In genomic region chr6:52177061-52177735, GRCm38 (mm10) we compare ENCODE assay signal across 12 mouse cellular contexts. TPM values are rescaled to one million over a fixed set of nuclear protein-coding genes. Genes with fewer than 3 reads are reported as not detected.
DNase-seq lines count a peak whose midpoint lies in the region; ATAC-seq lines count a peak whose summit lies in the region.
"Had no signal": no experiment of that assay in that cellular context is flagged by ENCODE, and none has a peak within 500 bp of the region (broad histone marks: within the 10 kb centered on the region; RNA-seq: fewer than 3 reads in every experiment).

Gene 5730596B20Rik, plus strand, starts transcription at chr6:52177498.

- H3K4me2 ChIP-seq in heart, embryonic 12.5 days: peak within 1 kb of the TSS; percentile 47
- peak within 1 kb of the TSS; percentile 36 for H3K4me2 ChIP-seq in embryonic facial prominence, embryonic 14.5 days (ENCODE audit: low read depth, low read length)
- H3K4me2 ChIP-seq in kidney, embryonic 16.5 days (replicated peaks; ENCODE audit: low read depth, low read length): peak within 1 kb of the TSS; percentile 72
- peak within 1 kb of the TSS; percentile 78 for H3K4me2 ChIP-seq in neural tube, embryonic 11.5 days (ENCODE audit: low read depth)
- H3K4me2 ChIP-seq in forebrain, embryonic 16.5 days (ENCODE audit: low read length): no peak within 1 kb of the TSS

- no peak for DNase-seq in heart, adult 18-20 months
- no peak for DNase-seq in embryonic facial prominence, embryonic 14.5 days (ENCODE audit: low spot score)
- peak; percentile 84 for DNase-seq in neural tube, embryonic 11.5 days (ENCODE audit: low spot score)
- no peak for DNase-seq in Muller cell, postnatal 12 days (ENCODE audit: inconsistent ontology term)
- no peak for DNase-seq in spleen, adult 12 weeks (ENCODE audit: low spot score)
- DNase-seq: thymus, postnatal 25 days had no signal

- no peak within 1 kb of the TSS for H3K9ac ChIP-seq in heart, embryonic 12.5 days
- peak within 1 kb of the TSS; percentile 43; the same call in 1 of the 2 replicates for H3K9ac ChIP-seq in embryonic facial prominence, embryonic 14.5 days (ENCODE audit: low read depth, low read length)
- peak within 1 kb of the TSS; percentile 89 for H3K9ac ChIP-seq in kidney, embryonic 16.5 days (replicated peaks; ENCODE audit: low read length)
- peak within 1 kb of the TSS; percentile 99 for H3K9ac ChIP-seq in neural tube, embryonic 11.5 days (ENCODE audit: low read length)
- H3K9ac ChIP-seq in forebrain, embryonic 16.5 days (replicated peaks; ENCODE audit: low read depth, low read length): no peak within 1 kb of the TSS

- H3K4me1 ChIP-seq in heart, embryonic 12.5 days (replicated peaks): peaks cover 14% of the 10 kb centered on the region
- no peaks in the 10 kb centered on the region for H3K4me1 ChIP-seq in embryonic facial prominence, embryonic 14.5 days (ENCODE audit: control insufficient read depth, insufficient read depth, low read length)
- peaks cover 82% of the 10 kb centered on the region for H3K4me1 ChIP-seq in kidney, embryonic 16.5 days (ENCODE audit: insufficient read depth, low read length)
- H3K4me1 ChIP-seq in neural tube, embryonic 11.5 days (ENCODE audit: control insufficient read depth, insufficient read depth, low read length): peaks cover 48% of the 10 kb centered on the region
- H3K4me1 ChIP-seq in forebrain, embryonic 16.5 days (replicated peaks; ENCODE audit: control insufficient read depth, insufficient read depth, low read length): 0 out of 2 replicates have a peak, but pooled peaks cover 3% of the 10 kb centered on the region
- H3K4me1 ChIP-seq: megakaryocyte, embryonic 14.5 days had no signal

- peaks cover 95% of the 10 kb centered on the region for H3K27me3 ChIP-seq in heart, embryonic 12.5 days (replicated peaks)
- H3K27me3 ChIP-seq in embryonic facial prominence, embryonic 14.5 days (replicated peaks; ENCODE audit: control insufficient read depth, insufficient read depth, low read length): peaks cover 98% of the 10 kb centered on the region
- no peaks in the 10 kb centered on the region for H3K27me3 ChIP-seq in kidney, embryonic 16.5 days (ENCODE audit: insufficient read depth, low read length)
- H3K27me3 ChIP-seq in neural tube, embryonic 11.5 days (ENCODE audit: control insufficient read depth, insufficient read depth, low read length): no peaks in the 10 kb centered on the region
- peaks cover 88% of the 10 kb centered on the region for H3K27me3 ChIP-seq in forebrain, embryonic 16.5 days (replicated peaks; ENCODE audit: control insufficient read depth, insufficient read depth, low read length)

- no peak within 1 kb of the TSS for H3K27ac ChIP-seq in heart, embryonic 12.5 days (ENCODE audit: poor library complexity, severe bottlenecking)
- no peak within 1 kb of the TSS; the same call in 1 of the 2 replicates for H3K27ac ChIP-seq in embryonic facial prominence, embryonic 14.5 days (replicated peaks; ENCODE audit: low read depth, low read length)
- H3K27ac ChIP-seq in kidney, embryonic 16.5 days (ENCODE audit: low read length): peak within 1 kb of the TSS; percentile 97
- H3K27ac ChIP-seq in neural tube, embryonic 11.5 days (ENCODE audit: low read depth, low read length): peak within 1 kb of the TSS; percentile 100
- H3K27ac ChIP-seq in forebrain, embryonic 16.5 days (ENCODE audit: low read length): no peak within 1 kb of the TSS

- no peaks in the 10 kb centered on the region for H3K36me3 ChIP-seq in heart, embryonic 12.5 days
- H3K36me3 ChIP-seq in embryonic facial prominence, embryonic 14.5 days (ENCODE audit: control insufficient read depth, insufficient read depth, low read length): no peaks in the 10 kb centered on the region
- H3K36me3 ChIP-seq in kidney, embryonic 16.5 days (ENCODE audit: insufficient read depth, low read length): no peaks in the 10 kb centered on the region
- H3K36me3 ChIP-seq in neural tube, embryonic 11.5 days (ENCODE audit: control insufficient read depth, insufficient read depth, low read length): peaks cover 1% of the 10 kb centered on the region; the same call in 1 of the 2 replicates
- no peaks in the 10 kb centered on the region for H3K36me3 ChIP-seq in forebrain, embryonic 16.5 days (ENCODE audit: control insufficient read depth, insufficient read depth)
- H3K36me3 ChIP-seq: G1E had no signal

- 1% methylated on average over 36 of the region's 36 CpGs for WGBS in heart, embryonic 12.5 days
- 2% methylated on average over 36 of the region's 36 CpGs for WGBS in embryonic facial prominence, embryonic 14.5 days
- 1% methylated on average over 36 of the region's 36 CpGs for WGBS in kidney, embryonic 16.5 days
- under 1% methylated on average over 36 of the region's 36 CpGs for WGBS in neural tube, embryonic 11.5 days
- WGBS in forebrain, embryonic 16.5 days: under 1% methylated on average over 36 of the region's 36 CpGs

- peak within 1 kb of the TSS; percentile 40 for H3K4me3 ChIP-seq in heart, embryonic 12.5 days
- H3K4me3 ChIP-seq in embryonic facial prominence, embryonic 14.5 days (ENCODE audit: low read depth, low read length): peak within 1 kb of the TSS; percentile 30; the same call in 1 of the 2 replicates
- peak within 1 kb of the TSS; percentile 63 for H3K4me3 ChIP-seq in kidney, embryonic 16.5 days (ENCODE audit: low read length)
- peak within 1 kb of the TSS; percentile 91 for H3K4me3 ChIP-seq in neural tube, embryonic 11.5 days (ENCODE audit: low read depth, low read length)
- H3K4me3 ChIP-seq in forebrain, embryonic 16.5 days (replicated peaks; ENCODE audit: low read length): no peak within 1 kb of the TSS
- H3K4me3 ChIP-seq: megakaryocyte, embryonic 14.5 days had no signal

- ATAC-seq in heart, embryonic 12.5 days (ENCODE audit: insufficient number of reproducible peaks, low FRiP score): no peak
- no peak for ATAC-seq in embryonic facial prominence, embryonic 14.5 days (ENCODE audit: low read depth)
- peak; percentile 65 for ATAC-seq in kidney, embryonic 16.5 days (ENCODE audit: low FRiP score, low TSS enrichment)
- ATAC-seq in neural tube, embryonic 11.5 days (ENCODE audit: insufficient read depth, low FRiP score, low TSS enrichment): peak; percentile 22; the same call in 1 of the 2 replicates
- no peak for ATAC-seq in forebrain, embryonic 16.5 days

- no peaks in the 10 kb centered on the region for H3K9me3 ChIP-seq in heart, embryonic 12.5 days (replicated peaks)
- H3K9me3 ChIP-seq in embryonic facial prominence, embryonic 14.5 days (ENCODE audit: control insufficient read depth, low read length): no peaks in the 10 kb centered on the region
- no peaks in the 10 kb centered on the region for H3K9me3 ChIP-seq in kidney, embryonic 16.5 days (ENCODE audit: low read length)
- no peaks in the 10 kb centered on the region for H3K9me3 ChIP-seq in neural tube, embryonic 11.5 days (ENCODE audit: control insufficient read depth, low read length)
- no peaks in the 10 kb centered on the region for H3K9me3 ChIP-seq in forebrain, embryonic 16.5 days (ENCODE audit: control insufficient read depth, low read length)
- H3K9me3 ChIP-seq: G1E had no signal

RNA-seq across cellular contexts. Expression of gene 5730596B20Rik, which starts in this region (rescaled TPM):
- 0.15 and 0.36 TPM in 2 replicates for polyA plus RNA-seq in heart, embryonic 12.5 days (2016; fragmentation: Nextera tagmentation; extraction: Ambion mirVana)
- not detected for total RNA-seq in heart, adult 18-20 months (2021)
- polyA plus RNA-seq in embryonic facial prominence, embryonic 14.5 days (2014; fragmentation: Nextera tagmentation; extraction: Ambion mirVana): 0.10 and 0.46 TPM in 2 replicates
- 1.7 and 2.5 TPM in 2 replicates for polyA plus RNA-seq in kidney, embryonic 16.5 days (2015; fragmentation: Nextera tagmentation; extraction: Ambion mirVana)
- 4.1 and 4.5 TPM in 2 replicates for polyA plus RNA-seq in neural tube, embryonic 11.5 days (2014; fragmentation: Nextera tagmentation; extraction: Ambion mirVana)
- polyA plus RNA-seq in forebrain, embryonic 16.5 days (2015; fragmentation: Nextera tagmentation; extraction: Ambion mirVana): not detected in 2 replicates
- polyA plus RNA-seq: cortical plate, adult 2 months; G1E had no signal

Comparison
In these comparisons a context has a peak if more than half of its experiments do, and no peak if none do; other contexts are left out.
1. ATAC-seq: peak in kidney, embryonic 16.5 days (single experiment) and neural tube, embryonic 11.5 days (single experiment); none in heart, embryonic 12.5 days (single experiment), embryonic facial prominence, embryonic 14.5 days (single experiment) and forebrain, embryonic 16.5 days (single experiment).
2. H3K27ac ChIP-seq: peak in kidney, embryonic 16.5 days (single experiment) and neural tube, embryonic 11.5 days (single experiment); none in heart, embryonic 12.5 days (single experiment), embryonic facial prominence, embryonic 14.5 days (single experiment) and forebrain, embryonic 16.5 days (single experiment).
3. H3K9ac ChIP-seq: peak in embryonic facial prominence, embryonic 14.5 days (single experiment), kidney, embryonic 16.5 days (single experiment) and neural tube, embryonic 11.5 days (single experiment); none in heart, embryonic 12.5 days (single experiment) and forebrain, embryonic 16.5 days (single experiment).